Comparison of ENCODE assay signal across 23 mouse cellular contexts in the genomic region with DNA sequence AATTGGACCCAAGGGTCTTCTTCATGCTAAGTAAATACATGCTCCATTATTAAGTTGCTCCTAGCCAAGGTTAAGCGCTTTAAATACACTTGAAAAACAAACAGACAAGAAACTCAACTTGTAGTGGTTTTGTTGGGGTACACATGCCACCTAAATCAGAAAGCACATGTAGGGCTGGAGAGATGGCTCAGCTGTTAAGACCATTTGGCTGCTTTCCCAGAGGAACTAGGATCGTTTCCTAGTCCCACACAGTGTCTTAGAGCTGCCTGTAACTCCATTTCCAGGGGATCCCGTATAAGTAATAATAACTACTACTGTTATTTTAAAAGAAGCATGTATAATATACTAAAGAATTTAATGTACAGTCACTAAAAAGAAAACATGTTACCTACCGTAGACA. TPM values are rescaled to one million over a fixed set of nuclear protein-coding genes. Genes with fewer than 3 reads are reported as not detected.
"Had no signal": no experiment of that assay in that cellular context is flagged by ENCODE, and none has a peak within 500 bp of the region (broad histone marks: within the 10 kb centered on the region; RNA-seq: fewer than 3 reads in every experiment).

No protein-coding gene starts in this region.

- DNase-seq: kidney, adult 18-20 months; kidney, adult 9 months; layer of hippocampus, postnatal 36 days; liver; lung, adult 2 months; lung, postnatal 14 days; retina, postnatal 1 day; right cerebral cortex, postnatal 25 days; spleen, adult 18-20 months; thymus, postnatal 36 days had no signal

- H3K9me3 ChIP-seq: limb, embryonic 12.5 days; liver, embryonic 12.5 days; liver, embryonic 15.5 days; megakaryocyte, embryonic 14.5 days; midbrain, embryonic 10.5 days; midbrain, embryonic 13.5 days; neural tube, embryonic 13.5 days; stomach, embryonic 15.5 days had no signal

- H3K4me3 ChIP-seq: left cerebral cortex, adult 2 months; limb, embryonic 12.5 days; liver, embryonic 12.5 days; liver, embryonic 15.5 days; megakaryocyte, embryonic 14.5 days; midbrain, embryonic 10.5 days; midbrain, embryonic 13.5 days; myocyte; neural tube, embryonic 13.5 days; stomach, embryonic 15.5 days had no signal

- H3K9ac ChIP-seq: limb, embryonic 12.5 days; liver, embryonic 12.5 days; liver, embryonic 15.5 days; midbrain, embryonic 13.5 days; neural tube, embryonic 13.5 days; stomach, embryonic 15.5 days had no signal

- ATAC-seq: liver, embryonic 12.5 days; midbrain, embryonic 13.5 days; midbrain, embryonic 16.5 days had no signal

- H3K4me2 ChIP-seq: limb, embryonic 12.5 days; liver, embryonic 12.5 days; liver, embryonic 15.5 days; midbrain, embryonic 13.5 days; neural tube, embryonic 13.5 days; stomach, embryonic 15.5 days had no signal

- H3K27me3 ChIP-seq: limb, embryonic 12.5 days; neural tube, embryonic 13.5 days; stomach, embryonic 15.5 days had no signal

- H3K36me3 ChIP-seq: limb, embryonic 12.5 days; liver, embryonic 12.5 days; liver, embryonic 15.5 days; midbrain, embryonic 10.5 days; midbrain, embryonic 13.5 days; neural tube, embryonic 13.5 days; stomach, embryonic 15.5 days had no signal

- H3K4me1 ChIP-seq: liver, embryonic 12.5 days; liver, embryonic 15.5 days; stomach, embryonic 15.5 days had no signal

- H3K27ac ChIP-seq: kidney, postnatal 0 days; left cerebral cortex, adult 2 months; limb, embryonic 12.5 days; liver, embryonic 12.5 days; liver, embryonic 15.5 days; midbrain, embryonic 10.5 days; midbrain, embryonic 13.5 days; neural tube, embryonic 13.5 days; stomach, embryonic 15.5 days had no signal

RNA-seq across cellular contexts. Expression of a gene that starts 5.9 kb away (rescaled TPM):
- total RNA-seq: monocyte, adult 5-6 weeks had no signal
